Mouse (Mus musculus) limb, embryonic 14.5 days (tissue): ENCODE data around the gene Adgrg5. TPM values are rescaled to one million over a fixed set of nuclear protein-coding genes. Genes with fewer than 3 reads are reported as not detected.
A peak's percentile ranks its signal among the peaks of the same experiment; 100 is the strongest.

Source experiments
- ATAC-seq: fragments of 200-750 bp; cut with Nextera tagmentation; 2 replicates; pipeline ENCODE4 v1.8.0; 2017; ENCODE audit warnings: low read depth, moderate number of reproducible peaks, moderate TSS enrichment; ENCODE audit not compliant: low FRiP score
- DNase-seq: peaks from one replicate; pipeline ENCODE4 v3.0.0-alpha.2; 2015; ENCODE audit warnings: low spot score
- H3K27ac ChIP-seq: fragments of 300-500 bp; sonication (generic); replicated peaks from 2 replicates; pipeline ENCODE4 v1.5.1; 2014; ENCODE audit warnings: low read depth, mild to moderate bottlenecking, low read length, moderate library complexity, mixed read lengths
- H3K27me3 ChIP-seq: fragments of 300-500 bp; sonication (generic); 2 replicates; pipeline ENCODE4 v1.6.1; 2014; ENCODE audit warnings: low read length, mixed read lengths; ENCODE audit not compliant: control insufficient read depth, insufficient read depth
- H3K36me3 ChIP-seq: fragments of 300-500 bp; sonication (generic); 2 replicates; pipeline ENCODE4 v1.6.1; 2014; ENCODE audit warnings: mild to moderate bottlenecking, low read length, moderate library complexity, mixed read lengths; ENCODE audit not compliant: control insufficient read depth, insufficient read depth
- H3K4me1 ChIP-seq: fragments of 300-500 bp; sonication (generic); 2 replicates; pipeline ENCODE4 v1.6.1; 2014; ENCODE audit warnings: antibody characterized with exemption, low read length, mixed read lengths; ENCODE audit not compliant: control insufficient read depth, insufficient read depth
- H3K4me2 ChIP-seq: fragments of 300-500 bp; sonication (generic); replicated peaks from 2 replicates; pipeline ENCODE4 v1.6.1; 2014; ENCODE audit warnings: low read depth, mild to moderate bottlenecking, low read length, moderate library complexity; ENCODE audit not compliant: severe bottlenecking
- H3K4me3 ChIP-seq: fragments of 300-500 bp; sonication (generic); replicated peaks from 2 replicates; pipeline ENCODE4 v1.5.1; 2014; ENCODE audit warnings: low read length
- H3K9ac ChIP-seq: fragments of 300-500 bp; sonication (generic); 2 replicates; pipeline ENCODE4 v1.6.1; 2014; ENCODE audit warnings: mild to moderate bottlenecking, low read depth, low read length, moderate library complexity; ENCODE audit not compliant: severe bottlenecking
- H3K9me3 ChIP-seq: fragments of 300-500 bp; sonication (generic); 2 replicates; pipeline ENCODE4 v1.6.1; 2016; ENCODE audit warnings: low read length; ENCODE audit not compliant: control insufficient read depth
- POLR2A ChIP-seq: fragments of 200-500 bp; IDR thresholded peaks from 2 replicates; pipeline ENCODE4 v1.8.0; 2012; ENCODE audit warnings: inconsistent platforms, mild to moderate bottlenecking, moderate library complexity, borderline replicate concordance; ENCODE audit not compliant: insufficient read depth, insufficient read length; ENCODE audit errors: extremely low read depth
- WGBS: fragments of 180-500 bp; shearing (Covaris S2); extraction: QIAGEN DNeasy Blood & Tissue Kit; methylation state at CpG from one replicate; pipeline ENCODE4 v1.1.7; 2014; 5-methylcytosine and 5-hydroxymethylcytosine counted together
- polyA plus RNA-seq, 2 experiments: library from polyadenylated mRNA; depleted of rRNA in 1 of 2; stranded (reverse) in 1 of 2; unstranded in 1 of 2; fragments of >200 nt; fragmentation: Nextera tagmentation in 1 of 2; extraction: Ambion mirVana in 1 of 2; gene quantifications; 2 replicates each; pipeline versions ENCODE4 v1.2.1 to v1.2.3; 2012 to 2014

The Adgrg5 gene
- polyA plus RNA-seq, 2 experiments, result 0.33 to 0.45 TPM

DNA sequence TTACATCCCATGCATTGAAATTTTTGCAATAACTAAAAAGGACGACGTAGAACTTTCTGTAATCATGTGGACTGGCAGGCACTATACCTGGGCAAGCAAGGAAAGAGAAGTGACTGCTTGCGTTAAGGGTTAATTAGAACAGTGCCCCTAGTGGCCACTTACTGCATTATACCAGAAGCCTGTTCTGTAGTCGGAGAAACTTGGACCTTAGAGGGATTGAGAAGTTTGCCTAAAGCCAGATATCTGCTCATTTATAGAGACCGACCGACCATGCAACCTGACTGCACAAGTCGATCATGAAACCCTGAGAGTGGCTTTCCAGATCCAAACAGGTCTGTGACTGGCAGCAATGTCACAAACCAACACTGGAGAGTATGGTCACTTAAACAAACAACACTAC lies 43.1 kb downstream of the Adgrg5 start:
- WGBS, result 19% methylated on average over 7 of the region's 7 CpGs
- Histone ChIP-seq H3K36me3 (no peaks in the 10 kb centered on the region), H3K4me3 (no peak overlapping the region), H3K9ac (no peak overlapping the region), H3K4me1 (no peaks in the 10 kb centered on the region), H3K4me2 (no peak overlapping the region), H3K9me3 (no peaks in the 10 kb centered on the region), H3K27me3 (no peaks in the 10 kb centered on the region), H3K27ac (no peak overlapping the region)
- no peak for ATAC-seq
- DNase-seq, result peak; percentile 80
- TF ChIP-seq POLR2A, result no peak

DNA sequence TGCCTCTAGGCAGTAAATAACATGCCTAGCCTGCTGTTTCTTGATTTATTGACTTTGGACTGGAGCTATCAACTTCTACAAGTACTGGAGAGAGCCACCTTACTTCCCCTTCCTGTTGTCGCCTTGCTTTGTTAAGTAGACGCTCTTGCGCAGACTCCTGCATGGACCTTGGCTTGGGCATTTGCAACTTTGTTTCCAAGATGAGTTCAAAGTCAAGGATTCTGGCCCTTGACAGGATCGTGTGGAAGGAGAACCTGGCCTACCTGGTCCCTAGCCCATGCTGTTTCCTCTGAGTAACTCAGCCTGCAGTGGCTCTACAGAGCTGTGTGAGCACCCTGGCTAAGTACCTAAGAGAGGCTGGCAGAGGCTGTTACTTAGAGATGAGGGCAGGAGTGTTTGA lies 43.6 kb downstream of the Adgrg5 start:
- Histone ChIP-seq H3K36me3 (no peaks in the 10 kb centered on the region), H3K4me1 (no peaks in the 10 kb centered on the region), H3K27ac (no peak overlapping the region), H3K4me3 (no peak overlapping the region), H3K27me3 (no peaks in the 10 kb centered on the region), H3K4me2 (no peak overlapping the region), H3K9me3 (no peaks in the 10 kb centered on the region), H3K9ac (no peak overlapping the region)
- TF ChIP-seq POLR2A, result no peak
- no peak for DNase-seq
- 73% methylated on average over 4 of the region's 4 CpGs for WGBS
- no peak for ATAC-seq

DNA sequence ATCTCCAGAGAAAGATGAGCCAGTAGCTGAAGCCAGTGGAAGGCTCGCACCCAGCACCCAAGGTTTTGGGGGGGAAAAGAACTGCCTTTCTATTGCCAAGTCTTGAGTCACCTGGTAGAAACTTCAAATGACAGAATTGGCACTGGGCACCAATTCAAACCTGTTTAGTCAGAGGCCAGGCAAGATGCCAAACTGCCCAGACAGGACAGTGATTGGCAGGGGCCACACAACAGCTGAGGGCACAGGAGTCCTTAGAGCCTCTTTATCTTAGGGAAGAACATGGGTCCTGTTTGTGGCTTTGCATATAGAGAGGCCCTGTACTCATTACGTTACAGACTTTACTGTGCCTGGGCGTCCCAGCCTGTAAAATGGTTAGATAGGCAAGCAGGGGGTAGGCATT lies 44.1 kb downstream of the Adgrg5 start:
- H3K36me3 ChIP-seq, result no peaks in the 10 kb centered on the region
- H3K9ac ChIP-seq, result no peak overlapping the region
- H3K27ac ChIP-seq, result no peak overlapping the region
- no peak for TF ChIP-seq POLR2A
- no peaks in the 10 kb centered on the region for H3K4me1 ChIP-seq
- WGBS, result 72% methylated on average over 3 of the region's 3 CpGs
- no peak for DNase-seq
- no peaks in the 10 kb centered on the region for H3K9me3 ChIP-seq
- no peaks in the 10 kb centered on the region for H3K27me3 ChIP-seq
- H3K4me3 ChIP-seq, result no peak overlapping the region
- no peak overlapping the region for H3K4me2 ChIP-seq
- no peak for ATAC-seq

DNA sequence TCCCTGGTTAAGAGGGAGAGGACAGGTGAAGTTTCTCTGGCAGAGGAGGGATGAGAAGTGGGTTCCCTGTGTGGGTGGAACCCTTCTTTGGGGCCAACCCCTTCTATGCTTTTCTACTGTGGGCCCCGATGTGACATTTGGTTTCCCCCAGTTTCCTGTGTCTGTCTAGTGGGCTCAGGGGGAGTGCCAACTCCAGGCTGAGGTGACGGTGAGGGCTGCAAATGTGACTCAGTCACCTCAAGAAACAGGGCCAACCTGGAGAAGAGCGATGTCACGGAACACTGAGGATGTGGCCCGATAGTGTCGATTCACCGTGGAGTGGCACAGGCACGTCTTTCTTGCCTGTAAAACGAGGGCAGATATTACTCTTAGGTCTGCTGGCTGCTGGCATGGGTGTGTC lies 49.8 kb downstream of the Adgrg5 start:
- Histone ChIP-seq H3K9ac (no peak overlapping the region), H3K36me3 (no peaks in the 10 kb centered on the region), H3K4me2 (no peak overlapping the region), H3K9me3 (no peaks in the 10 kb centered on the region), H3K4me3 (no peak overlapping the region), H3K4me1 (peaks cover 17% of the 10 kb centered on the region), H3K27me3 (no peaks in the 10 kb centered on the region; the same call in 1 of the 2 replicates), H3K27ac (no peak overlapping the region)
- DNase-seq, result no peak
- WGBS, result 89% methylated on average over 9 of the region's 9 CpGs
- no peak for ATAC-seq
- TF ChIP-seq POLR2A, result no peak

DNA sequence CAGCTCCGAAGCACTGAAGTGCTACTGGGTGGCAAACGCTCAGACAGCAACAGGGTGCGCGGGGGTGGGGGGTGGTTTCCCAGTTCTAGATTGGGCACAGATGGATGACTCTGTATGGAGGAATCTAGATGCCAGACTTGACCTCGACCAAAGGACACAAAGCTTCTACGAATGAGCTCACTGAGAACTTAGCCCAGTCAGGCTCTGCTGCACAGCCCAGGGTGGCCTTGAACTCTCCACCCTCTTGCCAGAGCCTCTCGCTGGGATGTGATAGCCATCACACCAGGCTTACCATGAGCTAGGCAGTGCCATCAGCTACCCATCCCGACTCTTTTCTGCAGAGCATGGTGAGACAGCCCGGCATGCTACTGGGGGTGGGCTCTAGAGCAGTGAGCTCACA lies 50.3 kb downstream of the Adgrg5 start:
- Histone ChIP-seq H3K27ac (no peak overlapping the region), H3K4me3 (no peak overlapping the region), H3K4me2 (no peak overlapping the region), H3K9me3 (no peaks in the 10 kb centered on the region), H3K9ac (no peak overlapping the region), H3K4me1 (peaks cover 19% of the 10 kb centered on the region), H3K27me3 (no peaks in the 10 kb centered on the region; the same call in 1 of the 2 replicates), H3K36me3 (no peaks in the 10 kb centered on the region)
- ATAC-seq (no peak), DNase-seq (no peak)
- TF ChIP-seq POLR2A, result no peak
- WGBS, result 89% methylated on average over 9 of the region's 9 CpGs
